Mouse (Mus musculus) liver, embryonic 12.5 days (tissue): ENCODE data around the gene Gm609. TPM values are rescaled to one million over a fixed set of nuclear protein-coding genes. Genes with fewer than 3 reads are reported as not detected.

Experiments
- ATAC-seq: fragments of 200-750 bp; cut with Nextera tagmentation; 2 replicates; pipeline ENCODE4 v1.8.0; 2017; ENCODE audit warnings: moderate number of reproducible peaks, mild to moderate bottlenecking, moderate library complexity
- H3K27ac ChIP-seq: fragments of 300-500 bp; sonication (generic); 2 replicates; pipeline ENCODE4 v1.5.1; 2016; ENCODE audit warnings: mild to moderate bottlenecking
- H3K27me3 ChIP-seq: fragments of 300-500 bp; sonication (generic); replicated peaks from 2 replicates; pipeline ENCODE4 v1.6.1; 2016; ENCODE audit warnings: mild to moderate bottlenecking, moderate library complexity
- H3K36me3 ChIP-seq: fragments of 300-500 bp; sonication (generic); 2 replicates; pipeline ENCODE4 v1.6.1; 2016; ENCODE audit warnings: mild to moderate bottlenecking, moderate library complexity
- H3K4me1 ChIP-seq: fragments of 300-500 bp; sonication (generic); 2 replicates; pipeline ENCODE4 v1.6.1; 2016
- H3K4me2 ChIP-seq: fragments of 300-500 bp; sonication (generic); 2 replicates; pipeline ENCODE4 v1.6.1; 2016; ENCODE audit warnings: mild to moderate bottlenecking, moderate library complexity
- H3K4me3 ChIP-seq: fragments of 300-500 bp; sonication (generic); 2 replicates; pipeline ENCODE4 v1.5.1; 2016; ENCODE audit warnings: mild to moderate bottlenecking, moderate library complexity
- H3K9ac ChIP-seq: fragments of 300-500 bp; sonication (generic); 2 replicates; pipeline ENCODE4 v1.6.1; 2016; ENCODE audit warnings: mild to moderate bottlenecking, moderate library complexity
- H3K9me3 ChIP-seq: fragments of 300-500 bp; sonication (generic); replicated peaks from 2 replicates; pipeline ENCODE4 v1.6.1; 2016; ENCODE audit warnings: mild to moderate bottlenecking, moderate library complexity
- WGBS: fragments of 180-500 bp; shearing (Covaris S2); methylation state at CpG from one replicate; pipeline ENCODE4 v1.1.7; 2016; ENCODE audit not compliant: insufficient replicate concordance; 5-methylcytosine and 5-hydroxymethylcytosine counted together
- polyA plus RNA-seq: library from polyadenylated mRNA; unstranded; fragments of >200 nt; fragmentation: Nextera tagmentation; extraction: Ambion mirVana; gene quantifications from 2 replicates; pipeline ENCODE4 v1.2.1, GENCODE M21; 2016

Gm609 gene
- polyA plus RNA-seq, 1 experiment from 2014 or later: not detected

- ATAC-seq: no peak
- no peak overlapping the region for H3K4me3 ChIP-seq
- no peaks in the 10 kb centered on the region for H3K9me3 ChIP-seq
- H3K36me3 ChIP-seq: no peaks in the 10 kb centered on the region
- H3K27ac ChIP-seq: no peak overlapping the region
- H3K9ac ChIP-seq: no peak overlapping the region
- WGBS: 50% methylated on average over 4 of the region's 4 CpGs
- no peak overlapping the region for H3K4me2 ChIP-seq
- no peaks in the 10 kb centered on the region for H3K27me3 ChIP-seq
- H3K4me1 ChIP-seq: no peaks in the 10 kb centered on the region
Observed at GRCm38 (mm10) chr16:45369285-45369965, 123.3 kb downstream of the Gm609 start.

GRCm38 (mm10) chr16:45366111-45366510 is 126.7 kb downstream of the Gm609 start:
- ATAC-seq: no peak
- Histone ChIP-seq H3K9me3 (no peaks in the 10 kb centered on the region), H3K27me3 (no peaks in the 10 kb centered on the region), H3K4me3 (no peak overlapping the region), H3K4me1 (no peaks in the 10 kb centered on the region), H3K9ac (no peak overlapping the region), H3K27ac (no peak overlapping the region), H3K4me2 (no peak overlapping the region), H3K36me3 (no peaks in the 10 kb centered on the region)
- 73% methylated on average over 7 of the region's 7 CpGs for WGBS

GRCm38 (mm10) chr16:45365353-45365752 is 127.4 kb downstream of the Gm609 start:
- H3K9me3 ChIP-seq: no peaks in the 10 kb centered on the region

GRCm38 (mm10) chr16:45364627-45365026 is 128.1 kb downstream of the Gm609 start:
- WGBS: 69% methylated on average over 1 of the region's 1 CpGs
- no peak overlapping the region for H3K27ac ChIP-seq
- ATAC-seq: no peak

More at GRCm38 (mm10) chr16:45365353-45365752, 127.4 kb downstream of the Gm609 start:
- Histone ChIP-seq H3K4me3 (no peak overlapping the region), H3K4me2 (no peak overlapping the region), H3K9ac (no peak overlapping the region), H3K36me3 (no peaks in the 10 kb centered on the region), H3K27me3 (no peaks in the 10 kb centered on the region), H3K27ac (no peak overlapping the region), H3K4me1 (no peaks in the 10 kb centered on the region)
- ATAC-seq: no peak
- 71% methylated on average over 9 of the region's 9 CpGs for WGBS

GRCm38 (mm10) chr16:45363480-45364045 is 129.2 kb downstream of the Gm609 start:
- WGBS: 57% methylated on average over 4 of the region's 4 CpGs
- ATAC-seq: no peak
- no peak overlapping the region for H3K4me3 ChIP-seq
- H3K9ac ChIP-seq: no peak overlapping the region
- H3K36me3 ChIP-seq: no peaks in the 10 kb centered on the region
- H3K9me3 ChIP-seq: no peaks in the 10 kb centered on the region
- no peaks in the 10 kb centered on the region for H3K4me1 ChIP-seq
- H3K27ac ChIP-seq: no peak overlapping the region
- no peak overlapping the region for H3K4me2 ChIP-seq
- no peaks in the 10 kb centered on the region for H3K27me3 ChIP-seq

More at GRCm38 (mm10) chr16:45364627-45365026, 128.1 kb downstream of the Gm609 start:
- no peak overlapping the region for H3K4me2 ChIP-seq
- H3K27me3 ChIP-seq: no peaks in the 10 kb centered on the region
- no peaks in the 10 kb centered on the region for H3K4me1 ChIP-seq
- no peak overlapping the region for H3K4me3 ChIP-seq
- H3K9ac ChIP-seq: no peak overlapping the region
- H3K36me3 ChIP-seq: no peaks in the 10 kb centered on the region
- no peaks in the 10 kb centered on the region for H3K9me3 ChIP-seq

Other genes starting within 250 kb of the Gm609 start
- gene Cd200, start 83.9 kb downstream of the Gm609 start, polyA plus RNA-seq: 0.53 and 0.79 TPM in 2 replicates
- not detected in 2 replicates for gene Gm17783, start 39.1 kb upstream of the Gm609 start, polyA plus RNA-seq
- not detected in 2 replicates for gene Slc9c1, start 42.3 kb upstream of the Gm609 start, polyA plus RNA-seq
- gene Gcsam, start 117.4 kb upstream of the Gm609 start, polyA plus RNA-seq: 1.8 and 2.3 TPM in 2 replicates
- 0.44 and 0.54 TPM in 2 replicates for gene BC016579, start 161.1 kb upstream of the Gm609 start, polyA plus RNA-seq
- 0.29 and 0.44 TPM in 2 replicates for gene Tmprss7, start 200.7 kb upstream of the Gm609 start, polyA plus RNA-seq
- 0.76 and 0.77 TPM in 2 replicates for gene Tagln3, start 231.6 kb upstream of the Gm609 start, polyA plus RNA-seq
- gene Abhd10, start 250.0 kb upstream of the Gm609 start, polyA plus RNA-seq: 22.7 and 24.3 TPM in 2 replicates